Mouse (Mus musculus) brain, embryonic 14.5 days (tissue): ENCODE data around the gene Tub.

ENCODE experiments used
- CTCF ChIP-seq: fragments of 200-500 bp; IDR thresholded peaks from 2 replicates; pipeline ENCODE4 v1.5.1; 2012; ENCODE audit warnings: inconsistent platforms, mild to moderate bottlenecking, moderate library complexity, borderline replicate concordance; ENCODE audit not compliant: insufficient read depth, insufficient read length; ENCODE audit errors: extremely low read depth
- POLR2A ChIP-seq: fragments of 200-500 bp; IDR thresholded peaks from 2 replicates; pipeline ENCODE4 v1.6.1; 2012; ENCODE audit warnings: mild to moderate bottlenecking, inconsistent platforms, borderline replicate concordance; ENCODE audit not compliant: poor library complexity, insufficient read depth, insufficient read length, severe bottlenecking; ENCODE audit errors: extremely low read depth

DNA sequence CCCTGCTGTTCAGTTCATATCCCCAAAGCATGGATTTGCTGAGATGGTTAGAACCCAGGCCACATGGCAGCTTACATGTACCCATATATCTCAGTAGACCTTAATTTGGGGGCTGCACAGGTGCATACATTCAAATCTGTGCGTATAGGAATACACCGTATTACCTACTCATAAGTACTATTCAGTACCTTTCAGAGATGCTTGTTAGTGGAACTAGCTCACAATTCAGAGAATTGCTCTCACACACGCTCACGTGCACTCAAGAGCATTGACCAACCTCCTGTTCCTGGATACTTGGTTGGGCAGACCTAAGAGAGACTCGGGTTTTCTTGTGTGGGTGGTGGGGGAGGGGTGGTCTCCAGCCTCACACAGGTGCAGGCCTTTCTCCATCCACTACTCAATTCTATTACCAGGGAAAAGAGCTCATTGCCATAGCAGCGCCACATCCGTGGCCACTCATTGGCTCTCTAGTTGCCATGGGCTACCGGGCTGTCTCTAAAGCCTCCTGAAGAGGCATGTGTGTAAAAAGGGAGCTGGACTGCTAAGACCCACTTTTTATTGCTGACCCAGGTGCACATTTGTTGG is 61.5 kb downstream of the Tub start:
- TF ChIP-seq POLR2A (no peak), CTCF (no peak)
